Mouse (Mus musculus): ENCODE measurements around the gene Kcna7. TPM values are rescaled to one million over a fixed set of nuclear protein-coding genes. Genes with fewer than 3 reads are reported as not detected.
A peak's percentile ranks its signal among the peaks of the same experiment; 100 is the strongest.
"Not testable (repeated sequence)": the region's sequence is repeated elsewhere in the genome, so short reads cannot be mapped to it uniquely, and the experiment has no call there.

Kcna7 gene
- 0.24 TPM in 1 of 2 replicates, not detected in the other for polyA plus RNA-seq (2014; fragmentation: Nextera tagmentation; extraction: Ambion mirVana)

DNA sequence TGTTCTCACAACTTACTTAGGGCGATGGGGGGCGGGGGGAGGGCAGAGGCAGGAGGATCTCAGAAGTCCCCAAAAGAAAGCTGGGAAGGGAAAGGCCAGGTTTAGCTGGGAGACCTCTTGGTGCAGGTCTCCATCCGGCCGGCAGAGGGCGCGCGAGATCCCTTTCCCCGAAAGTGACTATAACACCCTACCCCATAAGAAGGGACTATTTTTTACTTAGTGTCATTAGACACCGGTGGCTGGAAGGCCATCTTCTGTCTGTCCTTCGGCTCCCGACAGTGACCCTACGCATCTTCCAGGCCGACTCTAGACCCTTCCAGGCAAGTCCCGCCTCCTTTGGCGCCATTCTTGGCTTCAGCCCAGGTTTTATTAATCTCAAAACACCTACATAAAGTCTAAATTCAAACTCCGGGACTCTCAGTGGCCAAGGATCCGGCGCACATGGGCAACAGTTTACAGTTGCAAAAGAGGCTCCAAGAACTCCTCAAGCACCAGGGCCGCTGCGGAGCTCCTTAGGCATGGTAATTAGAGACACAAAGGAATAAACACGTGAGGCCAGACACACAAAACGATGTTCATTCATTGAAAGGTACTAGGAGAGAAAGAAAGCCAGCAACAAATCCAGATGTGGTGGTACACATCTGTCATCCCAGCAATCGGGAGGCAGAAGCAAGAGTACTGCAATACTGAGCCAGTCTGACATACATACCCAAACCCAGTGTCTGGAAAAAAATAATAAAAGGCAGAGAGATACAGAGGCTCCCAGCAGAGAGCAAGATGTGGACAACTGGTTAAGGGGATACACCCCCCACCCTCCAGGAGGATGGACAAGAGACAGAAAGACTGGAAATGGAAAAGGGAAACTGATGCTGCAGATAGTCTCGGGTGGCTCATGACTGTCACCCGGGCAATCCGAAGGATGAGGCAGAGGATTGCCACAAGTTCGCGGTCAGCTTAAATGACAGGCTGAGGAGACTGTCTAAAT, at the start of gene Kcna7:
Gene Kcna7, plus strand, starts transcription at position 563 of the 985 bp plus-strand sequence.
- peak; percentile 64; the same call in 1 of the 2 replicates for ATAC-seq (ENCODE audit: low read depth)
- Histone ChIP-seq H3K4me1 (ENCODE audit: control insufficient read depth, insufficient read depth, low read length) (peaks cover 10% of the 10 kb centered on the region; the same call in 1 of the 2 replicates), H3K9me3 (ENCODE audit: control insufficient read depth, low read length) (no peaks in the 10 kb centered on the region), H3K27me3 (replicated peaks; ENCODE audit: control insufficient read depth, insufficient read depth, low read length) (peaks cover 56% of the 10 kb centered on the region), H3K4me2 (ENCODE audit: low read depth, low read length) (peak within 1 kb of the TSS; percentile 64), H3K27ac (replicated peaks; ENCODE audit: low read depth, low read length) (no peak within 1 kb of the TSS), H3K36me3 (ENCODE audit: control insufficient read depth, insufficient read depth, low read length) (no peaks in the 10 kb centered on the region), H3K9ac (ENCODE audit: low read depth, low read length) (peak within 1 kb of the TSS; percentile 58), H3K4me3 (ENCODE audit: low read depth, low read length) (peak within 1 kb of the TSS; percentile 45)
- peak; percentile 14 for DNase-seq (ENCODE audit: low spot score)
- WGBS, result 10% methylated on average over 27 of the region's 28 CpGs

DNA sequence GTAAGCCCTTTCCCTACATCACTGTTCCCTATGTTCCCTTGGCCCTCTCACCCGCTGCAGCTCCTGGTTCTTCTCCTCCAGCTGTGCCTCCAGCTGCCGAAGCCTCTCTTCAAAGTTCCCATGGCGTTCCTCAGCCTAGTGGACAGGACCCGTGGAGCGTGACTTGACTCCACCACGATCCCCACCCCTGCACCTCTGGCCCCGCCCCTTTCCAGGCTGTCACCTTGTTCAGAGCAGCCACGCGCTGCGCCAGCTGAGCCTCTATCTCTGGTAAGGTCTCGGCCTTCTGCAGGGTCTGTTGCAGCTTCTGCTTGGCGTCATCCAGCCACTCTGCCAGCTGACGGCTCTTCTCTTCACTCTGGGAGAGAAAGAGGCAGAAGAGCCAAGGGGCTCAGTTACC, 49.4 kb upstream of the Kcna7 start:
- no peak for ATAC-seq (ENCODE audit: low read depth)
- no peak overlapping the region for H3K4me2 ChIP-seq (ENCODE audit: low read depth, low read length)
- DNase-seq (ENCODE audit: low spot score), result no peak
- H3K4me3 ChIP-seq (ENCODE audit: low read depth, low read length), result no peak overlapping the region
- H3K9ac ChIP-seq (ENCODE audit: low read depth, low read length), result no peak overlapping the region
- H3K4me1 ChIP-seq (ENCODE audit: control insufficient read depth, insufficient read depth, low read length), result no peaks in the 10 kb centered on the region
- peaks cover 10% of the 10 kb centered on the region for H3K27me3 ChIP-seq (replicated peaks; ENCODE audit: control insufficient read depth, insufficient read depth, low read length)
- WGBS, result 44% methylated on average over 12 of the region's 13 CpGs
- H3K27ac ChIP-seq (replicated peaks; ENCODE audit: low read depth, low read length), result no peak overlapping the region
- no peaks in the 10 kb centered on the region for H3K36me3 ChIP-seq (ENCODE audit: control insufficient read depth, insufficient read depth, low read length)
- no peaks in the 10 kb centered on the region for H3K9me3 ChIP-seq (ENCODE audit: control insufficient read depth, low read length)

DNA sequence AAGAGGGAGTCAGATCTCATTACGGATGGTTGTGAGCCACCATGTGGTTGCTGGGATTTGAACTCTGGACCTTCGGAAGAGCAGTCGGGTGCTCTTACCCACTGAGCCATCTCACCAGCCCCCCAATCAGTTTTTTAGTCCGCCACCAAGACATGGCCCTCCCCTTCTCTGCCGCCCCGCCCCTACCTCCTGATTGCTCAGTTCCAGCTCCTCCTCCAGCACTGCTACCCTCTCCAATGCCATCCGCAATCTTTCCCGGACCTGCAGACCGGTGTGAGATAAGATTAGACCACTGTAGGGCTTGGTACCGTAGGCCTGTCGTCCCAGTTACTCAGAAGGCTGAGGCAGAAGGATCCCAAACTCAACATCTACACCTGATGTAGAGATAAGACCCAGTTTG, 46.4 kb upstream of the Kcna7 start:
- 59% methylated on average over 10 of the region's 11 CpGs for WGBS

DNA sequence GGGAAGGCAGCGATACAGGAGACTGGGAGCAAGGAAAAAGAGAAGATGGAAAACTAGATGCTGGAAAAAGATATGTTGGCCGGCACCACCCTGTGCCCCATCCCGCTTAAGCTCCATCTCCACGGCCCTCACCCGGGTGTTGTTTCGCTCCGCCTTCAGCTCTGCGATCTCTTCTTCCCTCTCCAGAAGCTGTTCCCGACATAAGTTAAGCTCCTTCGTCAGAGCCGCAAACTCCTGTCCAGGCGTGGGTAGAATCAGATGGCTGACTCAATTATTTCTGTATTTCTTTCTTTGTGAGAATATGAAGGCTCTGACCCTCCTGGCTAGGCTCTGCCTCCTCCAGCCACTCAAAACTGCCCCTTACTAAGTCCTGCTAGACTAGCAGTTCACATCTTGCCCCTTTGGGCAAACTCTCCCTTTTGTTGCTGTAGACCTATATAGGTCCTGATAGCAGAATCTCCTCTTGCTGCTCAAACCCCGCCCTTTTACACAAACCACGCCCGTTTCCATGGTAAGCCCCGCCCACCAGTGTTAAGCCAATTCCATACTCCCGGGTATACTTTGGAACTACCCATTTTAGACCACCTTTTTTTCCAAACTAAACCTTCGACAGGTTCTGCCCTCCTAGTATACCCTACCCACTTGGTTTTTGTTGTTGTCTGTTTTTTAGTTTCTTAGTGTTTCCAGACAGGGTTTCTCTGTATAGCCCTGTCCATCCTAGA, 44.9 kb upstream of the Kcna7 start:
- Histone ChIP-seq H3K36me3 (ENCODE audit: control insufficient read depth, insufficient read depth, low read length) (no peaks in the 10 kb centered on the region), H3K4me2 (ENCODE audit: low read depth, low read length) (0 out of 2 replicates have a peak overlapping the region, but pooled peaks have one; percentile 82), H3K4me1 (ENCODE audit: control insufficient read depth, insufficient read depth, low read length) (peaks cover 10% of the 10 kb centered on the region; the same call in 1 of the 2 replicates), H3K9me3 (ENCODE audit: control insufficient read depth, low read length) (no peaks in the 10 kb centered on the region), H3K27me3 (replicated peaks; ENCODE audit: control insufficient read depth, insufficient read depth, low read length) (peaks cover 45% of the 10 kb centered on the region), H3K27ac (replicated peaks; ENCODE audit: low read depth, low read length) (no peak overlapping the region), H3K9ac (ENCODE audit: low read depth, low read length) (no peak overlapping the region), H3K4me3 (ENCODE audit: low read depth, low read length) (no peak overlapping the region)
- DNase-seq (ENCODE audit: low spot score), result no peak
- 52% methylated on average over 18 of the region's 18 CpGs for WGBS
- no peak for ATAC-seq (ENCODE audit: low read depth)

More for the DNA sequence above, 46.4 kb upstream of the Kcna7 start:
- H3K27ac ChIP-seq (replicated peaks; ENCODE audit: low read depth, low read length); H3K4me3 ChIP-seq (ENCODE audit: low read depth, low read length); H3K9me3 ChIP-seq (ENCODE audit: control insufficient read depth, low read length); H3K9ac ChIP-seq (ENCODE audit: low read depth, low read length); DNase-seq (ENCODE audit: low spot score); H3K36me3 ChIP-seq (ENCODE audit: control insufficient read depth, insufficient read depth, low read length); H3K4me2 ChIP-seq (ENCODE audit: low read depth, low read length); ATAC-seq (ENCODE audit: low read depth); H3K4me1 ChIP-seq (ENCODE audit: control insufficient read depth, insufficient read depth, low read length): not testable (repeated sequence)
- H3K27me3 ChIP-seq (replicated peaks; ENCODE audit: control insufficient read depth, insufficient read depth, low read length), result peaks cover 36% of the 10 kb centered on the region

DNA sequence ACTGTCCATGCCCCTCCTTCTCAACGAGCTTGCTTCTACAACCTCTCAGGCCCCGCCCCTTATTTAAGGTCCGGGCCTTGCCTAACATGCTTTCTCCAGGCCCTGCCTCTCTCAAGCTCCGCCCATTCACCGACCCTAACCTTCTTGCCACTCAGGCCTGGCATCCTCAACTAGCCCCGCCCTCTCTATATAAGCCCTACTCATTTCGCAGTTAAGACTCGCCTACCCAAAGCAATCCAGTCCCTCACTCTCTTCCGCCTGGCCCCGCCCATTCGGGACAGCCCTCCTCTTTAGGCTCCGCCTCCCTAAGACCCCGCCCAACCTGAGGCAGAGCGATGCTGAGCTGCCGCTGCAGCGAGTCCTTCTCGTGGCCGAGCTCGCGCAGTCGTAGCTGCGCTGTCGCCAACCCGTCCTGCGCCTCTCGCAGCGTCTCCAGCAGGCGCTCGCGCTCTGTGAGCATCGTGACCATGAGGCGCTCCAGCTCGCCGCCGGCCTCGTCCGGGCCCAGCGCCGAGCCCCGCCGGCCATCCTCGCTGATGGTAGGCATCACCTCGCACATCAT, 44.1 kb upstream of the Kcna7 start:
- Histone ChIP-seq H3K9me3 (ENCODE audit: control insufficient read depth, low read length) (no peaks in the 10 kb centered on the region), H3K4me2 (ENCODE audit: low read depth, low read length) (peak overlapping the region; percentile 82), H3K27me3 (replicated peaks; ENCODE audit: control insufficient read depth, insufficient read depth, low read length) (peaks cover 49% of the 10 kb centered on the region), H3K36me3 (ENCODE audit: control insufficient read depth, insufficient read depth, low read length) (no peaks in the 10 kb centered on the region), H3K9ac (ENCODE audit: low read depth, low read length) (peak overlapping the region; percentile 63), H3K4me3 (ENCODE audit: low read depth, low read length) (peak overlapping the region; percentile 47), H3K27ac (replicated peaks; ENCODE audit: low read depth, low read length) (no peak overlapping the region), H3K4me1 (ENCODE audit: control insufficient read depth, insufficient read depth, low read length) (peaks cover 14% of the 10 kb centered on the region; the same call in 1 of the 2 replicates)
- peak; percentile 93 for DNase-seq (ENCODE audit: low spot score)
- ATAC-seq (ENCODE audit: low read depth), result peak; percentile 87
- WGBS, result under 1% methylated on average over 43 of the region's 43 CpGs

DNA sequence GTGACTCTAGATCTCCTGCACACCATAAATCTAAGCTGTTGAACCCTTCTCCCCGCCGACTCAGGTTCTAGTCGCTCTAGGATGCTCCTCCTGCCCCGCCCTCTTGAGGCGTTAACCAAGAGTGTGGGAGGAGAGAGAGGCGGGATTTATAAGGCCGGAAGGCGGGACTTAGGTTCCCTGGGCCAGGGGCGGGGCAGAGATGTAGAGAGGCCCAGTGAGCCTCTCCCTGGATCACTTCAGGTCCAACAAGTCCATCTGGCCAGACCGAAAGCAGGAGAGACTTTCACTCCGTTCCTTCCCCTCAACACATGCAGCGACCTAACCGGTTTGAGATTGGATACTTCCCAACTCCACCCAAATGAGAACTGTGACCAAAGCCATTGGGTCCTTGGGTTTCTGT, 42.7 kb upstream of the Kcna7 start:
- Histone ChIP-seq H3K9ac (ENCODE audit: low read depth, low read length) (no peak overlapping the region), H3K27ac (replicated peaks; ENCODE audit: low read depth, low read length) (no peak overlapping the region), H3K36me3 (ENCODE audit: control insufficient read depth, insufficient read depth, low read length) (no peaks in the 10 kb centered on the region), H3K4me1 (ENCODE audit: control insufficient read depth, insufficient read depth, low read length) (peaks cover 14% of the 10 kb centered on the region; the same call in 1 of the 2 replicates), H3K9me3 (ENCODE audit: control insufficient read depth, low read length) (no peaks in the 10 kb centered on the region), H3K27me3 (replicated peaks; ENCODE audit: control insufficient read depth, insufficient read depth, low read length) (peaks cover 49% of the 10 kb centered on the region), H3K4me2 (ENCODE audit: low read depth, low read length) (peak overlapping the region; percentile 15; the same call in 1 of the 2 replicates), H3K4me3 (ENCODE audit: low read depth, low read length) (no peak overlapping the region)
- DNase-seq (ENCODE audit: low spot score) (peak; percentile 89), ATAC-seq (ENCODE audit: low read depth) (0 out of 2 replicates have a peak, but pooled peaks have one; percentile 3)
- WGBS, result 4% methylated on average over 13 of the region's 13 CpGs

DNA sequence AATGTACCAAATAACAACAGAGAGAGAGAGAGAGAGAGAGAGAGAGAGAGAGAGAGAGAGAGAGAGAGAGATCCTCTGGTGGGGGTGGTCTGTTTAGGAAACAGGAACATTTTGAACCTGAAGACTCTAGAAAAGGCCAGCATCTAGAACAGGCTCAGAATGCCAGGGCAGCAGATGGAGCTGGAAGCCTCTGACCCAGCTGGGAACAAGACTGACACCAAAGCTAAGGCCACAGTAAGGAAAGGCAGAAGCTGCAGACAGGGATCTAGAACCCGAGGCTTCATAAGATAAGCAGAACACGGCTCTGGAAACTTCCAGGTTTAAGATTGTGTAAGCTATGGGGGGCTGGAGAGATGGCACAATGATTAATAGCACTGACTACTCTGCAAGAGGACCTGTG, 41.5 kb upstream of the Kcna7 start:
- H3K4me3 ChIP-seq (ENCODE audit: low read depth, low read length), result no peak overlapping the region
- no peaks in the 10 kb centered on the region for H3K9me3 ChIP-seq (ENCODE audit: control insufficient read depth, low read length)
- 87% methylated on average over 2 of the region's 2 CpGs for WGBS
- no peak overlapping the region for H3K9ac ChIP-seq (ENCODE audit: low read depth, low read length)
- H3K27ac ChIP-seq (replicated peaks; ENCODE audit: low read depth, low read length), result no peak overlapping the region
- H3K4me2 ChIP-seq (ENCODE audit: low read depth, low read length), result no peak overlapping the region
- ATAC-seq (ENCODE audit: low read depth) (no peak), DNase-seq (ENCODE audit: low spot score) (no peak)
- peaks cover 14% of the 10 kb centered on the region; the same call in 1 of the 2 replicates for H3K4me1 ChIP-seq (ENCODE audit: control insufficient read depth, insufficient read depth, low read length)
- peaks cover 51% of the 10 kb centered on the region for H3K27me3 ChIP-seq (replicated peaks; ENCODE audit: control insufficient read depth, insufficient read depth, low read length)
- H3K36me3 ChIP-seq (ENCODE audit: control insufficient read depth, insufficient read depth, low read length), result no peaks in the 10 kb centered on the region

Data from embryonic facial prominence, embryonic 14.5 days (tissue).